In the genomic region with DNA sequence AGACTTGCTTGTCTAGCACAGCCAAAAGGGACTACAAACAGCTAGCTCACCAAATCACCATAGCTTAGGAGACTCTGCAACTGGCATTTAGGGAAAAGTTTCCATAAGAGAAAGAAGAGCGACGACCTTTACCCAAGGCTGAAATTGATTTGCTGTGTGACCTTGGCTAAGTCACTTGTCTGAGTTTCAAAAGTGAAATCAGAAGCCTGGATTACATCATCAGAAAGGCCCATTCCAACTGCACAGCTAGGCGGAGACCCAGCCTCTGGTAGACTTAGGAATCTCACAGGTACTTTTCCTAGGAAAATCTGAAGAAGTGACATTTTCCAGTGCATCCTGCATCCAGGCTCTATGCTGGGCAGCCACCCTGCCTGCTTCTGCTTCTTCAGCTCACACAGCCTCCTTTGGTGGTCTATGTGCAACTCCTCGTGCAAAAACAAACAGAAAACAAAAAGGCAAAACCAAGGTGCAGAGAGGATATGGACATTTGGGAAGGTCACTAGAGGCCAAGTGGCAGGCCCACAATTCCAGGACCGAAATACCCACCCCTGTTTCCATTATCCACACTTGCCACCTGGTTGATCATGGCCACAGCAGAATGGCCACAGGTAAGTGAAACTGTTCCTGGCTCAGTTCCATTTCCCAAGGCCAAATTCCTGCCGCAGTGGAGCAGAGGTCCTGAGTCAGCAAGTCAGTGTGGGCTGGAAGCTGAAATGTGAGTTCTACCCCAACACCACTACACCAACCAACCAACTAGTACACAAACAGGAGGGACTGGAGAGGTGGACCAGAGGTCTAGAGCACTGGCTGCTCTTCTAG, we compare ENCODE assay signal across 12 mouse cellular contexts. TPM values are rescaled to one million over a fixed set of nuclear protein-coding genes. Genes with fewer than 3 reads are reported as not detected.
DNase-seq lines count a peak whose midpoint lies in the region; ATAC-seq and TF ChIP-seq lines count a peak whose summit lies in the region.
"Had no signal": no experiment of that assay in that cellular context is flagged by ENCODE, and none has a peak within 500 bp of the region (broad histone marks: within the 10 kb centered on the region; RNA-seq: fewer than 3 reads in every experiment).

No protein-coding gene starts in this region.

- no peak for ATAC-seq in kidney, embryonic 15.5 days (replicated peaks; ENCODE audit: low FRiP score)
- no peak for ATAC-seq in monocyte, adult 5-6 weeks (replicated peaks; ENCODE audit: insufficient number of reproducible peaks, low FRiP score, low TSS enrichment, poor library complexity, severe bottlenecking)
- ATAC-seq: forebrain, embryonic 13.5 days had no signal

- 80% methylated on average over 6 of the region's 6 CpGs for WGBS in kidney, embryonic 15.5 days
- WGBS in kidney, adult 2 months: 46% methylated on average over 6 of the region's 6 CpGs

- H3K4me2 ChIP-seq in kidney, embryonic 15.5 days: no peak overlapping the region
- H3K4me2 ChIP-seq: forebrain, embryonic 13.5 days; neural tube, embryonic 15.5 days had no signal

- no peak for TF ChIP-seq CTCF in kidney, adult 2 months (conservative IDR thresholded peaks at IDR 0.05; ENCODE audit: insufficient read depth, insufficient read length, low read depth, low read length)

- no peak overlapping the region for H3K9ac ChIP-seq in kidney, embryonic 15.5 days
- no peak overlapping the region for H3K9ac ChIP-seq in ES-E14 (ENCODE audit: insufficient read depth, low read depth, low read length, poor library complexity, severe bottlenecking)
- H3K9ac ChIP-seq: forebrain, embryonic 13.5 days; neural tube, embryonic 15.5 days had no signal

- in situ Hi-C loops in ES-E14 (cut with MboI; ENCODE audit: low sequenced_read_pairs in 2 of 2, unreplicated experiment in 2 of 2): no loop called here

- H3K9me3 ChIP-seq in kidney, embryonic 15.5 days (replicated peaks): no peaks in the 10 kb centered on the region
- H3K9me3 ChIP-seq in ES-E14 (ENCODE audit: control insufficient read depth, insufficient read depth, low read depth, low read length): no peaks in the 10 kb centered on the region
- H3K9me3 ChIP-seq: forebrain, embryonic 13.5 days; neural tube, embryonic 15.5 days had no signal

- H3K36me3 ChIP-seq in kidney, embryonic 15.5 days: no peaks in the 10 kb centered on the region
- peaks cover 5% of the 10 kb centered on the region; the same call in 1 of the 2 replicates for H3K36me3 ChIP-seq in ES-E14 (ENCODE audit: control insufficient read depth, insufficient read depth, low read length, poor library complexity, severe bottlenecking)
- H3K36me3 ChIP-seq in kidney, adult 2 months (ENCODE audit: control insufficient read depth, insufficient read depth, low read length): no peaks in the 10 kb centered on the region
- H3K36me3 ChIP-seq: neural tube, embryonic 15.5 days had no signal

- peaks cover 62% of the 10 kb centered on the region for H3K4me1 ChIP-seq in kidney, embryonic 15.5 days
- peaks cover 4 to 27% of the 10 kb centered on the region in 2 experiments for H3K4me1 ChIP-seq in ES-E14 (ENCODE audit: control insufficient read depth in 2 of 2, insufficient read depth in 2 of 2, low read length in 2 of 2, poor library complexity in 1 of 2)
- H3K4me1 ChIP-seq in kidney, adult 2 months (ENCODE audit: control insufficient read depth, insufficient read depth, low read length): peaks cover 35% of the 10 kb centered on the region

- no peak for TF ChIP-seq POLR2A in kidney, adult 2 months (IDR thresholded peaks at IDR 0.05; ENCODE audit: low read depth, low read length)

- no peak overlapping the region for H3K4me3 ChIP-seq in kidney, embryonic 15.5 days (replicated peaks)
- no peak overlapping the region for H3K4me3 ChIP-seq in ES-E14 (ENCODE audit: insufficient read depth in 1 of 2, low read depth in 1 of 2, low read length in 2 of 2, poor library complexity in 1 of 2, severe bottlenecking in 1 of 2)
- no peak overlapping the region for H3K4me3 ChIP-seq in kidney, adult 2 months (ENCODE audit: insufficient read depth, low read depth, low read length)
- H3K4me3 ChIP-seq: forebrain, embryonic 13.5 days; heart, adult 2 months; neural tube, embryonic 15.5 days had no signal

- peaks cover 17% of the 10 kb centered on the region for H3K27me3 ChIP-seq in kidney, embryonic 15.5 days
- H3K27me3 ChIP-seq in kidney, adult 2 months (replicated peaks; ENCODE audit: control insufficient read depth, insufficient read depth, low read length): no peaks in the 10 kb centered on the region
- H3K27me3 ChIP-seq: neural tube, embryonic 15.5 days had no signal

- peak; percentile 73 for DNase-seq in kidney, adult 18-20 months
- DNase-seq in ES-E14 (ENCODE audit: low read depth, low spot score): no peak
- DNase-seq in kidney, adult 2 months: peak; percentile 91
- peak; percentile 48 to 74 for DNase-seq in kidney, postnatal 4 days
- no peak for DNase-seq in gastrocnemius, adult 8-10 months (ENCODE audit: low spot score in 2 of 2)
- DNase-seq: cerebellum, adult 9-11 months; heart, adult 2 months had no signal

- no peak overlapping the region; the same call in 1 of the 2 replicates for H3K27ac ChIP-seq in kidney, embryonic 15.5 days
- H3K27ac ChIP-seq in ES-E14 (ENCODE audit: insufficient read depth, low read depth, low read length, poor library complexity, severe bottlenecking): no peak overlapping the region
- H3K27ac ChIP-seq in kidney, adult 2 months (ENCODE audit: insufficient read depth, low read depth, low read length): peak overlapping the region; percentile 40; the same call in 1 of the 2 replicates
- H3K27ac ChIP-seq: forebrain, embryonic 13.5 days; heart, adult 2 months had no signal

TF ChIP-seq in ES-E14, 5 proteins besides CTCF, POLR2A, EP300 and RAD21:
- no peak for TF ChIP-seq ZC3H11A (IDR thresholded peaks at IDR 0.05; ENCODE audit: borderline replicate concordance, low read depth, low read length)
- TF ChIP-seq MAFK (IDR thresholded peaks at IDR 0.05; ENCODE audit: insufficient read depth, low read depth, low read length): peak; percentile 26; the same call in 1 of the 2 replicates

RNA-seq across cellular contexts. Expression of gene Wwc1, which starts 5.5 kb away (rescaled TPM):
- 6.9 and 7.1 TPM in 2 replicates for polyA plus RNA-seq in kidney, embryonic 15.5 days (2015; fragmentation: Nextera tagmentation; extraction: Ambion mirVana)
- 30.4 and 39.3 TPM in 2 replicates for total RNA-seq in ES-E14 (2012; rRNA removed)
- polyA plus RNA-seq in kidney, adult 2 months (2012; rRNA removed): 91.9 and 110 TPM in 2 replicates
- total RNA-seq in gastrocnemius, adult 8-10 months (2022): under 1 TPM in 2 of 4 experiments, not detected in 2; 0.07 to 0.10 TPM
- total RNA-seq in monocyte, adult 5-6 weeks (2017): 0.19 TPM in 1 of 3 replicates, not detected in the others
- total RNA-seq: megakaryocyte-erythroid progenitor cell, adult 5-6 weeks had no signal

Comparison
In these comparisons a context has a peak if more than half of its experiments do, and no peak if none do; other contexts are left out.
1. DNase-seq: peak in kidney, adult 18-20 months (single experiment), kidney, adult 2 months (single experiment) and kidney, postnatal 4 days (2 of 2); none in ES-E14 (single experiment) and gastrocnemius, adult 8-10 months (0 of 2).
2. RNA of gene Wwc1, which starts 5.5 kb away (total RNA-seq): 30.4 to 39.3 TPM in ES-E14; 0.07 to 0.10 TPM in gastrocnemius, adult 8-10 months and 0.19 TPM in monocyte, adult 5-6 weeks; every median in the first group is over 10 times any median in the second.